Mouse (Mus musculus) CH12.LX (cell line): ENCODE data around the gene Tunar.

Source experiments
- CTCF ChIP-seq, 2 experiments: IDR thresholded peaks in 1 of 2; conservative IDR thresholded peaks in 1 of 2; 2 replicates each; pipeline ENCODE4 v1.5.1; 2011 to 2012; ENCODE audit warnings: low read depth in 2 of 2, low read length in 2 of 2, improper control_type of control experiment in 1 of 2, inconsistent platforms in 1 of 2, mild to moderate bottlenecking in 1 of 2, moderate library complexity in 1 of 2
- E2F4 ChIP-seq: IDR thresholded peaks from 2 replicates; pipeline ENCODE4 v1.6.1; 2011; ENCODE audit warnings: low read depth, low read length, improper control_type of control experiment; ENCODE audit not compliant: insufficient replicate concordance
- EP300 ChIP-seq: IDR thresholded peaks from 2 replicates; pipeline ENCODE4 v1.6.1; 2011; ENCODE audit warnings: low read length, improper control_type of control experiment
- NELFE ChIP-seq: IDR thresholded peaks from 2 replicates; pipeline ENCODE4 v1.6.1; 2011; ENCODE audit warnings: low read depth, low read length, improper control_type of control experiment
- NRF1 ChIP-seq: IDR thresholded peaks from 2 replicates; pipeline ENCODE4 v1.6.1; 2014; ENCODE audit warnings: low read depth, mild to moderate bottlenecking, inconsistent platforms, low read length, improper control_type of control experiment, moderate library complexity
- POLR2A ChIP-seq: IDR thresholded peaks from 2 replicates; pipeline ENCODE4 v1.6.1; 2011; ENCODE audit warnings: low read depth, mild to moderate bottlenecking, improper control_type of control experiment, low read length
- POLR2AphosphoS2 ChIP-seq: IDR thresholded peaks from 2 replicates; pipeline ENCODE4 v1.6.1; 2011; ENCODE audit warnings: low read depth, low read length, improper control_type of control experiment
- TBP ChIP-seq: conservative IDR thresholded peaks from 2 replicates; pipeline ENCODE4 v1.6.1; 2011; ENCODE audit warnings: low read depth, low read length, improper control_type of control experiment
- ZMIZ1 ChIP-seq: IDR thresholded peaks from 2 replicates; pipeline ENCODE4 v1.6.1; 2012; ENCODE audit warnings: low read depth, mild to moderate bottlenecking, inconsistent platforms, low read length, improper control_type of control experiment

- TF ChIP-seq NELFE, result no peak
- no peak for TF ChIP-seq CTCF (conservative IDR thresholded peaks at IDR 0.05 in 1 of 2, IDR thresholded peaks at IDR 0.05 in 1 of 2; ENCODE audit: low read depth in 2 of 2, low read length in 2 of 2)
- TF ChIP-seq E2F4, result no peak
- no peak for TF ChIP-seq TBP
- no peak for TF ChIP-seq ZMIZ1
- no peak for TF ChIP-seq EP300
- TF ChIP-seq POLR2AphosphoS2, result no peak
- no peak for TF ChIP-seq POLR2A
- TF ChIP-seq NRF1, result no peak
Measured at GRCm38 (mm10) chr12:105426541-105426940, 92.9 kb downstream of the Tunar start.
